Mouse (Mus musculus) heart, adult 2 months (tissue): ENCODE results near the gene Dhx40.

Experiments
- EP300 ChIP-seq: fragments of 200-500 bp; IDR thresholded peaks from 2 replicates; pipeline ENCODE4 v1.6.1; 2011; ENCODE audit warnings: low read depth, low read length, control low read depth; ENCODE audit not compliant: insufficient read depth
- POLR2A ChIP-seq: fragments of 200-500 bp; IDR thresholded peaks from 2 replicates; pipeline ENCODE4 v1.6.1; 2011; ENCODE audit warnings: mild to moderate bottlenecking, low read depth, low read length, control low read depth; ENCODE audit not compliant: insufficient read depth

DNA sequence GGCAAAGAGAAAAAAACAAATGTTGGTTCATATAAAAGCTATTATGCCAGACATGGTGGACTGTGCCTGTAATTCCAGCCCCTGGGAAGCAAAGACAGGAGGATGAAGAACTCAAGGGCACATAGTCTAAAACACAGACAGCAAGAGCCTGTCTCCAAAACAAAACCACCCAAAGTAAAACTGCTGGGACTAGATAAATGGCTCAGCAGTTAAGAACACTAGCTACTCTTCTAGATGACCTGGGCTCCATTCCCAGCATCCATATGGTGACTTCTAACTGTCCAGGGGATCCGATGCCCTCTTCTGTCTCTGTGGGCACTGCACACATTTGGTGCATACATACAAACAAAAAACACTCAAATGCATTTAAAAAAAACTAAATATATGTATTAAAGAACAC, 56.5 kb downstream of the Dhx40 start:
- TF ChIP-seq POLR2A (no peak), EP300 (no peak)
